Comparison of ENCODE assay signal across 8 mouse cellular contexts in the genomic region with DNA sequence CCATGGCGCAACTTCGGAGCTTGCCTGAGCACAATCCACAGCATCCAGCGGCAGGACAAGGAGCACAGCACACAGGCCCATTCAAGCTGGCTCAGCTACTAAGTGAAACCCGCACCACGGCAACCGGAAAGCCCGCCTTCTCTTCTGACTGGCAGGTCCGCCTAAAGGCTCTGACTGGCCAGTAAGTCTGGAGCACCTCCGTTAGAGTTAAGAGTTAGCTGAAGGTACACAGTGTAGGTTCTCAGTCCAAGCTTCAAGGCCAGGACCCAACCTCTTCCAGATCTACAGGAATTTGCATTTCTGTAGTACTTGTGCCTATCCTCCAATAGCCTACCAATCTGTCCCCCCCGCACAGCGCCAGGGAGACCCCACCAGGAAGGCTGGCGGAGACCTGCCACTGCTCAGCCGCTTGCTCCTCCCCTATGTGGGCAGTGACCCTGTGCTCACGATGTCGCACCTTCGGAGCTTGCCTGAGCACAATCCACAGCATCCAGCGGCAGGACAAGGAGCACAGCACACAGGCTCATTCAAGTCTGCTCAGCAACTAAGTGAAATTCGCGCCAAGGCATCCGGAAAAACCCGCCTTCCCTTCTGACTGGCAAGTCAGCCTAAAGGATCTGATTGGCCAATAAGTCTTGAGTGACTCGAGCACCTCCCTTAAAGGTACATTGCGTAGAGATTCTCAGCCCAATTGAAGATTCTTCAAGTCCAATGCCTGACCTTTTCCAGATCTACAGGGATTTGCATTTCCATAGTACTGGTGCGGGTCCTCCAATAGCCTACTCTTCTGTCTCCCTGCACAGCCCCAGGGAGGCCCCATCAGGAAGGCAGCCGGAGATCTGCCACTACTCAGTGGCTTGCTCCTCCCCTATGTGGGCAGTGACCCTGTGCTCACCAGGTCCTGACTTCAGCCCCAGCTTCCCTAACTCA. TPM values are rescaled to one million over a fixed set of nuclear protein-coding genes. Genes with fewer than 3 reads are reported as not detected.
DNase-seq lines count a peak whose midpoint lies in the region; ATAC-seq and TF ChIP-seq lines count a peak whose summit lies in the region.
"Not testable (repeated sequence)": the region's sequence is repeated elsewhere in the genome, so short reads cannot be mapped to it uniquely, and the experiment has no call there.

A630089N07Rik (minus strand) TSS at position 562 of the 930 bp plus-strand sequence.

- TF ChIP-seq POLR2A in MEL (IDR thresholded peaks at IDR 0.05; ENCODE audit: control insufficient read depth in 1 of 2, insufficient read depth in 1 of 2, low read depth in 1 of 2, low read length in 2 of 2, poor library complexity in 1 of 2): peak; percentile 14 to 70; a peak in 3 of 4 replicates
- 0 out of 2 replicates have a peak, but pooled peaks have one; percentile 12 for TF ChIP-seq POLR2A in cerebellum, adult 2 months (IDR thresholded peaks at IDR 0.05; ENCODE audit: borderline replicate concordance, insufficient read depth, low read length)

- not testable (repeated sequence) for TF ChIP-seq RAD21 in MEL (IDR thresholded peaks at IDR 0.05; ENCODE audit: low read depth, low read length)

- H3K4me3 ChIP-seq in MEL (ENCODE audit: control insufficient read depth in 1 of 2, insufficient read depth in 1 of 2, low read depth in 2 of 2, low read length in 2 of 2): peak within 1 kb of the TSS; percentile 67 to 90
- H3K4me3 ChIP-seq in cerebellum, adult 2 months (replicated peaks; ENCODE audit: insufficient read depth, low read depth, low read length): peak within 1 kb of the TSS; percentile 88
- peak within 1 kb of the TSS; percentile 61 for H3K4me3 ChIP-seq in forebrain, postnatal 0 days (ENCODE audit: low read depth, low read length)
- H3K4me3 ChIP-seq in lung, embryonic 15.5 days: peak within 1 kb of the TSS; percentile 86

- peaks cover 34% of the 10 kb centered on the region for H3K79me2 ChIP-seq in MEL (ENCODE audit: control insufficient read depth, insufficient read depth, low read length, poor library complexity)

- not testable (repeated sequence) for TF ChIP-seq CTCF in MEL (IDR thresholded peaks at IDR 0.05 in 2 of 3, conservative IDR thresholded peaks at IDR 0.05 in 1 of 3; ENCODE audit: control insufficient read depth in 1 of 3, insufficient read depth in 1 of 3, low read depth in 2 of 3, low read length in 3 of 3, poor library complexity in 1 of 3, severe bottlenecking in 1 of 3); cerebellum, adult 2 months (IDR thresholded peaks at IDR 0.05; ENCODE audit: borderline replicate concordance, insufficient read depth, low read depth, low read length)
- peak; percentile 9; the same call in 1 of the 2 replicates for TF ChIP-seq CTCF in forebrain, postnatal 0 days (IDR thresholded peaks at IDR 0.05; ENCODE audit: low read depth)

- H3K9ac ChIP-seq in MEL (ENCODE audit: control insufficient read depth, low read depth, low read length, poor library complexity, severe bottlenecking): peak within 1 kb of the TSS; percentile 91
- H3K9ac ChIP-seq in forebrain, postnatal 0 days: peak within 1 kb of the TSS; percentile 50
- H3K9ac ChIP-seq in lung, embryonic 15.5 days: peak within 1 kb of the TSS; percentile 61

- not testable (repeated sequence) for H3K27me3 ChIP-seq in MEL (ENCODE audit: control insufficient read depth in 1 of 2, insufficient read depth in 2 of 2, low read length in 2 of 2); cerebellum, adult 2 months (ENCODE audit: control insufficient read depth, insufficient read depth, low read length); forebrain, postnatal 0 days (ENCODE audit: insufficient read depth, low read length); lung, embryonic 15.5 days

- not testable (repeated sequence) for H3K9me3 ChIP-seq in MEL (replicated peaks; ENCODE audit: insufficient read depth, low read length); forebrain, postnatal 0 days (ENCODE audit: low read length); lung, embryonic 15.5 days

- ATAC-seq in forebrain, postnatal 0 days: peak; percentile 95
- peak; percentile 97 for ATAC-seq in lung, embryonic 15.5 days (ENCODE audit: borderline replicate concordance, extremely low read depth, low FRiP score, low TSS enrichment)

- DNase-seq in MEL (ENCODE audit: low read depth, low spot score): peak; percentile 93
- peak; percentile 81 to 82 for DNase-seq in cerebellum, adult 2 months
- peak; percentile 85 for DNase-seq in forebrain, postnatal 0 days
- DNase-seq in heart, postnatal 4 days: peak; percentile 84
- peak; percentile 72 to 74 for DNase-seq in layer of hippocampus, adult 8-10 months (ENCODE audit: low spot score in 2 of 2)
- peak; percentile 74 for DNase-seq in ovary, adult 18-20 months (ENCODE audit: low spot score)
- peak; percentile 87 for DNase-seq in thymus, postnatal 0 days (ENCODE audit: low spot score)

- peaks cover 0 to 15% of the 10 kb centered on the region in 2 experiments; a peak in 2 of 4 replicates for H3K36me3 ChIP-seq in MEL (ENCODE audit: control insufficient read depth in 1 of 2, insufficient read depth in 2 of 2, low read length in 2 of 2)
- not testable (repeated sequence) for H3K36me3 ChIP-seq in forebrain, postnatal 0 days (ENCODE audit: insufficient read depth); lung, embryonic 15.5 days

- WGBS in cerebellum, adult 2 months: under 1% methylated on average over 25 of the region's 25 CpGs
- WGBS in forebrain, postnatal 0 days: under 1% methylated on average over 25 of the region's 25 CpGs
- under 1% methylated on average over 25 of the region's 25 CpGs for WGBS in lung, embryonic 15.5 days

- peak within 1 kb of the TSS; percentile 81 for H3K27ac ChIP-seq in MEL (ENCODE audit: control insufficient read depth, low read depth, low read length)
- 0 out of 2 replicates have a peak within 1 kb of the TSS, but pooled peaks have one; percentile 12 for H3K27ac ChIP-seq in cerebellum, adult 2 months (ENCODE audit: insufficient read depth, low read length)
- H3K27ac ChIP-seq in forebrain, postnatal 0 days (ENCODE audit: low read depth, low read length): peak within 1 kb of the TSS; percentile 40; the same call in 1 of the 2 replicates
- peak within 1 kb of the TSS; percentile 92 for H3K27ac ChIP-seq in lung, embryonic 15.5 days

- H3K4me2 ChIP-seq in forebrain, postnatal 0 days (ENCODE audit: low read depth): peak within 1 kb of the TSS; percentile 79
- H3K4me2 ChIP-seq in lung, embryonic 15.5 days: peak within 1 kb of the TSS; percentile 81

- H3K4me1 ChIP-seq in MEL (ENCODE audit: control insufficient read depth in 1 of 2, insufficient read depth in 2 of 2, low read length in 2 of 2): peaks cover 0 to 12% of the 10 kb centered on the region in 2 experiments; a peak in 2 of 4 replicates
- H3K4me1 ChIP-seq in cerebellum, adult 2 months (ENCODE audit: control insufficient read depth, insufficient read depth, low read length); forebrain, postnatal 0 days (ENCODE audit: insufficient read depth): not testable (repeated sequence)
- peaks cover 12% of the 10 kb centered on the region; the same call in 1 of the 2 replicates for H3K4me1 ChIP-seq in lung, embryonic 15.5 days

- TF ChIP-seq EP300 in MEL (IDR thresholded peaks at IDR 0.05; ENCODE audit: low read depth in 1 of 2, low read length in 2 of 2): 0 out of 4 replicates have a peak, but pooled peaks of 1 of the 2 experiments have one; percentile 5

TF ChIP-seq in MEL, 35 proteins besides CTCF, POLR2A, EP300 and RAD21:
- peak; percentile 69 for TF ChIP-seq HCFC1 (IDR thresholded peaks at IDR 0.05; ENCODE audit: low read depth, low read length)
- 0 out of 2 replicates have a peak, but pooled peaks have one; percentile 9 for TF ChIP-seq RCOR1 (IDR thresholded peaks at IDR 0.05; ENCODE audit: low read depth, low read length)
- peak; percentile 56 for TF ChIP-seq ELF1 (IDR thresholded peaks at IDR 0.05; ENCODE audit: low read depth, low read length)
- TF ChIP-seq TBP (IDR thresholded peaks at IDR 0.05; ENCODE audit: low read depth, low read length): peak; percentile 67
- TF ChIP-seq POLR2AphosphoS2 (IDR thresholded peaks at IDR 0.05; ENCODE audit: low read length): peak; percentile 26; the same call in 1 of the 2 replicates
- TF ChIP-seq TCF12 (IDR thresholded peaks at IDR 0.05; ENCODE audit: low read depth, low read length): 0 out of 2 replicates have a peak, but pooled peaks have one; percentile 5
- peak; percentile 95 for TF ChIP-seq E2F4 (IDR thresholded peaks at IDR 0.05; ENCODE audit: borderline replicate concordance, low read depth, low read length)
- TF ChIP-seq MYC (IDR thresholded peaks at IDR 0.05; ENCODE audit: low read depth, low read length): peak; percentile 53
- 0 out of 2 replicates have a peak, but pooled peaks have one; percentile 0 for TF ChIP-seq ZMIZ1 (IDR thresholded peaks at IDR 0.05; ENCODE audit: low read depth, low read length)
- peak; percentile 79 for TF ChIP-seq MXI1 (IDR thresholded peaks at IDR 0.05; ENCODE audit: low read depth, low read length)
- TF ChIP-seq NELFE (IDR thresholded peaks at IDR 0.05; ENCODE audit: low read depth, low read length): peak; percentile 53
- TF ChIP-seq SIN3A (IDR thresholded peaks at IDR 0.05; ENCODE audit: low read length): peak; percentile 60; the same call in 1 of the 2 replicates

RNA-seq across cellular contexts. Expression of gene A630089N07Rik, which starts in this region (rescaled TPM):
- 3.9 and 7.4 TPM in 2 replicates for total RNA-seq in MEL (2012; rRNA removed)
- 100 to 1,000 TPM in 1 of 2 experiments, 1 to 10 TPM in 1; 9.8 to 539 TPM for polyA plus RNA-seq in MEL (2012; ENCODE audit: insufficient read depth in 1 of 2, insufficient read length in 2 of 2, low read depth in 1 of 2, low replicate concordance in 2 of 2, missing spikeins in 1 of 2)
- polyA plus RNA-seq in cerebellum, adult 2 months (2012; rRNA removed): 4.8 and 5.3 TPM in 2 replicates
- 6.8 and 10.2 TPM in 2 replicates for total RNA-seq in forebrain, postnatal 0 days (2014; rRNA removed)
- 6.5 and 8.0 TPM in 2 replicates for polyA plus RNA-seq in forebrain, postnatal 0 days (2015; fragmentation: Nextera tagmentation; extraction: Ambion mirVana)
- 1 to 10 TPM; 4.4 to 5.0 TPM for total RNA-seq in heart, postnatal 4 days (2021)
- 10 to 100 TPM in 1 of 4 experiments, 1 to 10 TPM in 3; 7.4 to 10.1 (median 8.8) TPM for total RNA-seq in layer of hippocampus, adult 8-10 months (2022)
- 20.2 and 23.4 TPM in 2 replicates for polyA plus RNA-seq in lung, embryonic 15.5 days (2015; fragmentation: Nextera tagmentation; extraction: Ambion mirVana)
- 11.6 and 11.7 TPM in 2 replicates for polyA plus RNA-seq in thymus, postnatal 0 days (2015; fragmentation: Nextera tagmentation; extraction: Ambion mirVana)

Comparison
In these comparisons a context has a peak if more than half of its experiments do, and no peak if none do; other contexts are left out.
1. Peak in every context shown above with its lines: DNase-seq, ATAC-seq, H3K4me3 ChIP-seq and H3K27ac ChIP-seq.
2. H3K27ac ChIP-seq: peak in every context shown above with its lines; median percentile 92 in lung, embryonic 15.5 days; 81 in MEL; 40 in forebrain, postnatal 0 days; 12 in cerebellum, adult 2 months.